Mouse (Mus musculus) stomach, embryonic 16.5 days (tissue): ENCODE measurements around the gene Cramp1l. TPM values are rescaled to one million over a fixed set of nuclear protein-coding genes. Genes with fewer than 3 reads are reported as not detected.

Source experiments
- ATAC-seq: fragments of 200-750 bp; cut with Nextera tagmentation; 2 replicates; pipeline ENCODE4 v1.8.0; 2017; ENCODE audit warnings: moderate number of reproducible peaks, moderate TSS enrichment; ENCODE audit not compliant: insufficient read depth, low FRiP score
- H3K27ac ChIP-seq: fragments of 300-500 bp; sonication (generic); 2 replicates; pipeline ENCODE4 v1.5.1; 2014; ENCODE audit warnings: low read length
- H3K27me3 ChIP-seq: fragments of 300-500 bp; sonication (generic); 2 replicates; pipeline ENCODE4 v1.6.1; 2014; ENCODE audit warnings: low read length, control low read depth, mixed read lengths; ENCODE audit not compliant: control insufficient read depth, insufficient read depth
- H3K36me3 ChIP-seq: fragments of 300-500 bp; sonication (generic); 2 replicates; pipeline ENCODE4 v1.6.1; 2014; ENCODE audit warnings: low read length; ENCODE audit not compliant: control insufficient read depth, insufficient read depth
- H3K4me1 ChIP-seq: fragments of 300-500 bp; sonication (generic); 2 replicates; pipeline ENCODE4 v1.6.1; 2014; ENCODE audit warnings: low read length, control low read depth, mixed read lengths; ENCODE audit not compliant: control insufficient read depth, insufficient read depth
- H3K4me2 ChIP-seq: fragments of 300-500 bp; sonication (generic); 2 replicates; pipeline ENCODE4 v1.6.1; 2014; ENCODE audit warnings: low read depth, low read length, mixed read lengths
- H3K4me3 ChIP-seq: fragments of 300-500 bp; sonication (generic); replicated peaks from 2 replicates; pipeline ENCODE4 v1.5.1; 2014; ENCODE audit warnings: mild to moderate bottlenecking, low read length
- H3K9ac ChIP-seq: fragments of 300-500 bp; sonication (generic); 2 replicates; pipeline ENCODE4 v1.6.1; 2014; ENCODE audit warnings: low read length
- H3K9me3 ChIP-seq: fragments of 300-500 bp; sonication (generic); replicated peaks from 2 replicates; pipeline ENCODE4 v1.6.1; 2016; ENCODE audit warnings: low read length, control low read depth; ENCODE audit not compliant: control insufficient read depth
- WGBS: fragments of 180-500 bp; shearing (Covaris S2); extraction: QIAGEN DNeasy Blood & Tissue Kit; methylation state at CpG from one replicate; pipeline ENCODE4 v1.1.7; 2014; 5-methylcytosine and 5-hydroxymethylcytosine counted together
- polyA plus RNA-seq: library from polyadenylated mRNA; unstranded; fragments of >200 nt; fragmentation: Nextera tagmentation; extraction: Ambion mirVana; gene quantifications from 2 replicates; pipeline ENCODE4 v1.2.1, GENCODE M21; 2015

The Cramp1l gene
- 3.4 and 4.2 TPM in 2 replicates for polyA plus RNA-seq

DNA sequence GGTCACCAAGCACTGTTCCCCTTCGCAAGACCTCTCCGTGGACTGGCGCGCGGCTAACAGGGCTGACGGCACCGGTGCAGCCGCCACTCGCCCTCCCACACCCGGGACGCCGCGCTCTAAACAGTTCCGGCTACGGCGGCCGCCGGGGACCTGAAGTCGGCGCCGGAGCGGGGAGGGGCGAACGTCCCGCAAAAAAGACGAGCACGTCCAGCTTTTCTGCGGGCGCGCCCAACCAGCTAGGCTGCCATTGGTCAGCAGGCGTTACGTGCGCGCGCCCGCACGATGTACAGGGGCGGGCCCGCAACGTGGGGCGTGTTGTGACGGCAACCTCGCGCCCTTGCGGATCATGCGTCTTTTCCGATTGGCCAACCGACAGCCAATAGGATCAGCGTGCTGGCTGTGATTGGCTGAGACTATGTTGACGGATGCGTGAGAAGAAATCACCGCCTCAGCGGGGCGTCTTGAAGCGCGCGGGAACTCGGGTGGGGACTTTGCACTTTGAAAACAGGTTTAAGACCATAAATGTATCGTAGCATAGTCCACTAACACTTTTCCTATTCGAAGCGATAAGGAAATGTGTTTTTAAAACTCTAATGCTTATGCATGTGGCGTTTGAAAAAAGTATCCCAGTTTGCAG lies at the start of gene Cramp1l, which contains the start of gene Ift140:
Cramp1l (minus strand) TSS at position 134 of the 637 bp plus-strand sequence.
Ift140 (plus strand) TSS at position 431 of the 637 bp plus-strand sequence.
- H3K27me3 ChIP-seq: no peaks in the 10 kb centered on the region
- H3K4me1 ChIP-seq: peaks cover 6% of the 10 kb centered on the region
- no peaks in the 10 kb centered on the region for H3K36me3 ChIP-seq
- H3K4me2 ChIP-seq: peak within 1 kb of the TSS; percentile 91
- peak within 1 kb of the TSS; percentile 96 for H3K4me3 ChIP-seq
- ATAC-seq: peak; percentile 98
- no peaks in the 10 kb centered on the region for H3K9me3 ChIP-seq
- under 1% methylated on average over 62 of the region's 62 CpGs for WGBS
- H3K9ac ChIP-seq: peak within 1 kb of the TSS; percentile 90
- peak within 1 kb of the TSS; percentile 87 for H3K27ac ChIP-seq

DNA sequence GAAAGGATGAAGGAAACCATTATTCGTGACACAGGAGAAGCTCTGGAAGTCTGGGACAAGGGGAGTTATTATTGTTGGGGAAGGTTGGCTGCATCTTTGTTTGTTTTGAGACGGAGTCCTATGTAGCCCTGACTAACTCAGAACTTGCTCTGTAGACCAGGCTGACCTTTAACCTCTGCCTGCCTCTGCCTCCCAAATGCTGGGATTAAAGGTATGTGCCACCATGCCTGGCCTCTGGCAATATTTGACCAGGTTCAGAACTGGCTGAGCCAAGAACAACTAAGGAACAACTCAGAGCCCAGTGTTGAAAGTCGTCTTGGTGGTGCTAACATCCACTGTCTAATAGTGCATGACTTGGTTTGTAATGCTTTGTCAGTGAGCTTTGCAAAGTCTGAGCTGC lies 49.6 kb upstream of the Cramp1l start:
- no peak for ATAC-seq
- no peak overlapping the region; the same call in 1 of the 2 replicates for H3K27ac ChIP-seq

DNA sequence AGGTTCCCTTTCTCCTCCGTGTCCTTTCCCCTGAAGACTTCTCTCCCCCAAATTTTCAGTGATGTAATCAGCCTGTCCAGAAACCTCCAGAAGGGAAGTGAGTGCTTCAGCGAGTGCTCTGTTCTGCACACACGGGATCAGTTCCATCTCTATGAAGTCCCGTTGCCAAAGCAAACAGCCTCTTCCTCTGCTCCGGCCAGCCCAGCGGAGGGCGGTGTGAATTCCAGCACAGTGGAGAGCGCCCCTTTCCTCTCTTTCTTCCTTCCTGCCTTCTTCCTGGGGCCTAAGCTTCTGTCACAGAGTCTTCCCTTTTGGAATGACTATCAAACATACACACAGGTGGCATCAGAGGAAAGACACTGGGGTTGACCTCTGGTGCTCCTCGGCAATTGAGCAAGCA lies 48.8 kb upstream of the Cramp1l start:
- Histone ChIP-seq H3K4me2 (no peak overlapping the region), H3K4me1 (no peaks in the 10 kb centered on the region), H3K36me3 (no peaks in the 10 kb centered on the region), H3K27ac (no peak overlapping the region; the same call in 1 of the 2 replicates), H3K9ac (no peak overlapping the region), H3K9me3 (no peaks in the 10 kb centered on the region), H3K27me3 (no peaks in the 10 kb centered on the region), H3K4me3 (no peak overlapping the region)
- 65% methylated on average over 9 of the region's 9 CpGs for WGBS
- ATAC-seq: no peak; the same call in 1 of the 2 replicates

More for the DNA sequence above, 49.6 kb upstream of the Cramp1l start:
- H3K9me3 ChIP-seq: no peaks in the 10 kb centered on the region
- no peaks in the 10 kb centered on the region for H3K27me3 ChIP-seq
- WGBS: 89% methylated on average over 3 of the region's 3 CpGs
- no peak overlapping the region for H3K9ac ChIP-seq
- H3K36me3 ChIP-seq: no peaks in the 10 kb centered on the region
- no peaks in the 10 kb centered on the region for H3K4me1 ChIP-seq
- H3K4me3 ChIP-seq: no peak overlapping the region
- H3K4me2 ChIP-seq: no peak overlapping the region

DNA sequence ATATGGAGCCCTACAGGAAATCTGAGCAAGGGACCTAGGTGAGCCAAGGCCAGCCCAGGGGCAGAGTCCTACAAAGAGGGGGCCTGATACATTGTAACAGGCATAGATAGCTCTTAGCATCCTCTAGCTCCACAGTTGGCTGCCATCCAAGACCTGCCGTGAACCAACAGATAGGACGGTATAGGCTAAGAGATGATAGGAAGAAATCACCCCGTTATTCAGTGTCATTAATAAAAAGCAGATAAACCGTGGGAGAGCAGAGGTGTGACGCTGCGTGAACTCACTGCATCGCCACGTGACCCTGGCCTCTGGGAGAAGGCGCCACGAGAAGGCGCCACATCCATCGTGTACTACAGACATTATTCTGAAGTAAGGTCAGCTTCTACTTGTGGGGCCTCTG lies 48.3 kb upstream of the Cramp1l start:
- H3K27ac ChIP-seq: no peak overlapping the region; the same call in 1 of the 2 replicates
- H3K9me3 ChIP-seq: no peaks in the 10 kb centered on the region
- no peak overlapping the region for H3K4me3 ChIP-seq
- H3K36me3 ChIP-seq: no peaks in the 10 kb centered on the region
- H3K4me2 ChIP-seq: no peak overlapping the region
- ATAC-seq: no peak
- no peaks in the 10 kb centered on the region for H3K27me3 ChIP-seq
- 76% methylated on average over 12 of the region's 12 CpGs for WGBS
- H3K9ac ChIP-seq: no peak overlapping the region
- H3K4me1 ChIP-seq: no peaks in the 10 kb centered on the region

DNA sequence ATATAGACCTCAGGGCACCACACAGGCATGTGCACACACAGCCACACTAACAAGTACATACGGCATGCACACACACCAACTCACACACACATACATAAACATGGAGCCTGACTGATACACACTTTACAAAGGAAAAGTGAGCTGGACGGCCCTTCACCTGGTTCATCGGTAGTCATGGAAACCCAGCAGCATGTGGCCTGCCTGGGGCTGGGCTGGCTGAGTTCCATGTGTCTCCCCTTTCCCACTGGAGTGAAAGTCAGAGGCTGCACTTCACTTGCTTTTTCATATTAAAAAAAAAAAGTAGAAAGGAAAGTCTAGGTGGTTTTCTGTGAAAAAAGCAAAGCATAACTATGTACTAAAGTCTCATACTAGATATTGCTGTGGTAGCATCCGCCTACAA lies 47.7 kb upstream of the Cramp1l start:
- no peak overlapping the region for H3K27ac ChIP-seq
- 82% methylated on average over 4 of the region's 4 CpGs for WGBS
- no peak overlapping the region for H3K4me3 ChIP-seq
- no peaks in the 10 kb centered on the region for H3K36me3 ChIP-seq
- H3K27me3 ChIP-seq: no peaks in the 10 kb centered on the region
- no peak overlapping the region for H3K9ac ChIP-seq
- H3K4me2 ChIP-seq: no peak overlapping the region
- ATAC-seq: no peak
- H3K4me1 ChIP-seq: no peaks in the 10 kb centered on the region
- H3K9me3 ChIP-seq: no peaks in the 10 kb centered on the region

DNA sequence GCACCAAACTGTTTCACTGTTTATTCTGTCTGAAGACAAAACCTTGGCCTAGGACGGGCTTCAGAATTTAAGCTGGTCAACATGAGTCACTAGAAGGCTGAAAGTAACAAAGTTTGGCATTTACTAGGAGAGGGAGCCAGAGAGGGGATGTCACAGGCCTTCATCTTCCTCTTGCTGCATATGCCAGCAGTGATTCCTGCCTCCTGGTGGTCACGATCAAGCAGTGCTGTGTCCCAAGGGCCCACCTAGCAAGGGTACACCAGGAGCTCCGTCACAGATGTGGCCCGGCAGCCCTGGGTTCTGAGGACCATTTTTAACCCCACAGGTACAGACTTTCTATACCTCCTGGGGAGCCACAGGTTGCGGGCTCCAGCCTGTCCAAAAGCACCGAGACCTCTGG lies 41.5 kb upstream of the Cramp1l start:
- Histone ChIP-seq H3K9ac (no peak overlapping the region), H3K9me3 (no peaks in the 10 kb centered on the region), H3K4me1 (no peaks in the 10 kb centered on the region), H3K4me2 (no peak overlapping the region), H3K27ac (no peak overlapping the region), H3K36me3 (no peaks in the 10 kb centered on the region), H3K4me3 (no peak overlapping the region), H3K27me3 (no peaks in the 10 kb centered on the region)
- ATAC-seq: no peak
- 75% methylated on average over 6 of the region's 6 CpGs for WGBS

DNA sequence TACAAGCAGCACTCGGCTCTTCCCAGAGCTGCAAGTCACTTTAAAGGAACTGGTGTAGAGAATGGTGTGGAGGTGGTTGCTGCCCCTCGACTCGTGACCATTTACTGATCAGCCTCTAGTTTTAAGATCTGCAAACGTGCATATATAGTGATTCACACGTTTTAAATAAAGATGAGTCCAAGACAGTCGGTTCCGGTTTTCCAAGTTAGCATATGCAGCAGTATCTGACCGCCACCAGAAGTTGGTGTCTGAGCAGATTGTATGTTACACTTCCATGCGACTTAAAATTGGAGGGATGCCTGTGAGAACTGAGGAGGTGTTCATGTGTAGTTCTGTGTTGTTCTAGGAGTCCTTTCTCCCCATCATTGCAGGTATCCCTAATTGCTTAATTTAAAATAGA lies 37.7 kb upstream of the Cramp1l start:
- Histone ChIP-seq H3K9ac (no peak overlapping the region), H3K4me1 (no peaks in the 10 kb centered on the region), H3K4me2 (no peak overlapping the region), H3K9me3 (no peaks in the 10 kb centered on the region), H3K27me3 (no peaks in the 10 kb centered on the region), H3K36me3 (no peaks in the 10 kb centered on the region), H3K4me3 (no peak overlapping the region), H3K27ac (no peak overlapping the region)
- WGBS: 84% methylated on average over 9 of the region's 9 CpGs
- no peak for ATAC-seq

DNA sequence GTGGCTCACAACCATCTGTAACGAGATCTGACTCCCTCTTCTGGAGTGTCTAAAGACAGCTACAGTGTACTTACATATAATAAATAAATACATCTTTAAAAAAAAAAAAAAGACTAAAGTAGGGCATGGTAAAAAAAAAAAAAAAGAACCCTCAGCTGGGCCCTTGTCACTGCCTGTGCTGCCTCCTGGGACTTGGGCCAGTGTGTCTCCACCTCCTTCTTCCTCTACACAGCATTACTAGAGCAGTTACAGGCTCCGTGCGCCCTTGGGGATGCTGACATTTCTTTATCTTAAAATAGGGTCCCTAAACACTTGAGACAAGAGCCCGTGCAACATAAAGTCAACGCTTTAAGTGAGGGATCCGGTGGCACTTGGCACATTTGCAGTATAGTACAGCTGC lies 31.6 kb upstream of the Cramp1l start:
- Histone ChIP-seq H3K27me3 (no peaks in the 10 kb centered on the region), H3K36me3 (no peaks in the 10 kb centered on the region), H3K9me3 (no peaks in the 10 kb centered on the region), H3K9ac (no peak overlapping the region), H3K4me1 (no peaks in the 10 kb centered on the region), H3K27ac (no peak overlapping the region), H3K4me3 (no peak overlapping the region), H3K4me2 (no peak overlapping the region)
- WGBS: 88% methylated on average over 5 of the region's 6 CpGs
- ATAC-seq: no peak

DNA sequence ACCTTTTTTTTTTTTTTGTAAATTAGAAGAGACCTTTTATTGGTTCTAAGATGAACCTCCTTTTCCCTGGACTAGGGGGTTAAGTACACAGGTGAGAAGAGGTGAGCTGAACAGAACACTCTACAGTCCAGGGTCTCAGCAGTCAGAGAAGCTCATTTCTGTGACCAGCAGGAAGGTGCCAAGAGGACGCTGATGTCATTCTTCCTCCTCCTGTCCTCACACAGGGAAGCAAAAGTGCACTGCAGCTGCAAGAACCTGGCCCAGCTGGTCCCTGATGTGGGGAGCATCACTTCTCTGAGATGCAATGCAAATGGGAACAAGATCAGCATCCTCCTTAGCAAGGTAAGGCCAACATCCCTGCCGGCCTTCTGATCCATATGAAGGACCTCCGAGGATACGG lies 29.7 kb upstream of the Cramp1l start:
- Histone ChIP-seq H3K27ac (no peak overlapping the region), H3K9ac (no peak overlapping the region), H3K27me3 (no peaks in the 10 kb centered on the region), H3K4me2 (no peak overlapping the region), H3K36me3 (no peaks in the 10 kb centered on the region), H3K4me1 (no peaks in the 10 kb centered on the region), H3K9me3 (no peaks in the 10 kb centered on the region), H3K4me3 (no peak overlapping the region)
- ATAC-seq: no peak
- 87% methylated on average over 4 of the region's 4 CpGs for WGBS
